8 mouse cellular contexts compared by ENCODE assay signal in genomic region chr2:147321036-147321435, GRCm38 (mm10). TPM values are rescaled to one million over a fixed set of nuclear protein-coding genes. Genes with fewer than 3 reads are reported as not detected.
DNase-seq lines count a peak whose midpoint lies in the region; ATAC-seq and TF ChIP-seq lines count a peak whose summit lies in the region.
"Had no signal": no experiment of that assay in that cellular context is flagged by ENCODE, and none has a peak within 500 bp of the region (broad histone marks: within the 10 kb centered on the region; RNA-seq: fewer than 3 reads in every experiment).

No protein-coding gene starts in this region.

- H3K4me2 ChIP-seq in limb, embryonic 14.5 days (replicated peaks; ENCODE audit: low read depth, low read length, severe bottlenecking), result no peak overlapping the region

- peak; percentile 62 for TF ChIP-seq CTCF in Patski (IDR thresholded peaks at IDR 0.05)

- no peak overlapping the region for H3K4me3 ChIP-seq in limb, embryonic 14.5 days (replicated peaks; ENCODE audit: low read length)
- H3K4me3 ChIP-seq: megakaryocyte, embryonic 14.5 days had no signal

- H3K36me3 ChIP-seq in limb, embryonic 14.5 days (ENCODE audit: control insufficient read depth, insufficient read depth, low read length), result no peaks in the 10 kb centered on the region

- POLR2A ChIA-PET in Patski (lab: Charles Lee), result no interaction called here

- H3K27me3 ChIP-seq in Patski, result peaks cover 10% of the 10 kb centered on the region
- H3K27me3 ChIP-seq in limb, embryonic 14.5 days (ENCODE audit: control insufficient read depth, insufficient read depth, low read length), result peaks cover 7% of the 10 kb centered on the region; the same call in 1 of the 2 replicates
- H3K27me3 ChIP-seq: megakaryocyte, embryonic 14.5 days had no signal

- no peak overlapping the region for H3K9ac ChIP-seq in limb, embryonic 14.5 days (ENCODE audit: low read depth, low read length, severe bottlenecking)

- in situ Hi-C loops in Patski (cut with MboI; ENCODE audit: low pct_unique_long_range_greater_than_20kb), result no loop called here

- no peaks in the 10 kb centered on the region for H3K4me1 ChIP-seq in limb, embryonic 14.5 days (ENCODE audit: control insufficient read depth, insufficient read depth, low read length)

- no peak for TF ChIP-seq POLR2A in limb, embryonic 14.5 days (IDR thresholded peaks at IDR 0.05; ENCODE audit: borderline replicate concordance, extremely low read depth, insufficient read depth, insufficient read length)

- H3K9me3 ChIP-seq in limb, embryonic 14.5 days (ENCODE audit: control insufficient read depth, low read length), result no peaks in the 10 kb centered on the region

- ATAC-seq in Patski, result no peak
- no peak for ATAC-seq in limb, embryonic 14.5 days (ENCODE audit: low FRiP score, low read depth)
- ATAC-seq in monocyte, adult 5-6 weeks (replicated peaks; ENCODE audit: insufficient number of reproducible peaks, low FRiP score, low TSS enrichment, poor library complexity, severe bottlenecking), result no peak

- CTCF ChIA-PET in Patski (lab: Charles Lee), result no interaction called here

- peak; percentile 23 to 39 for DNase-seq in layer of hippocampus, postnatal 10 days (ENCODE audit: low spot score in 2 of 2)
- DNase-seq in layer of hippocampus, adult 8-10 months (ENCODE audit: low spot score in 2 of 2), result no peak
- no peak for DNase-seq in Patski (ENCODE audit: low read depth, low spot score)
- DNase-seq in embryo, embryonic 11.5 days (ENCODE audit: low read depth, low spot score), result peak; percentile 35
- DNase-seq in limb, embryonic 14.5 days (ENCODE audit: low spot score), result peak; percentile 12
- no peak for DNase-seq in urinary bladder, postnatal 14 days (ENCODE audit: low spot score)

- H3K27ac ChIP-seq in limb, embryonic 14.5 days (replicated peaks; ENCODE audit: low read depth, low read length), result no peak overlapping the region

- WGBS in limb, embryonic 14.5 days, result 13% methylated on average over 9 of the region's 9 CpGs

RNA-seq across cellular contexts. Expression of gene Pax1, which starts 40.7 kb away (rescaled TPM):
- total RNA-seq in layer of hippocampus, postnatal 10 days (2021), result not detected
- total RNA-seq in layer of hippocampus, adult 8-10 months (2022), result not detected
- not detected for polyA plus RNA-seq in Patski (2021)
- 9.9 and 12.5 TPM in 2 replicates for polyA plus RNA-seq in limb, embryonic 14.5 days (2012; rRNA removed)
- 4.9 and 5.0 TPM in 2 replicates for polyA plus RNA-seq in limb, embryonic 14.5 days (2014; fragmentation: Nextera tagmentation; extraction: Ambion mirVana)
- not detected in 3 replicates for total RNA-seq in monocyte, adult 5-6 weeks (2017)

Comparison
In these comparisons a context has a peak if more than half of its experiments do, and no peak if none do; other contexts are left out.
1. DNase-seq: peak in layer of hippocampus, postnatal 10 days (2 of 2), embryo, embryonic 11.5 days (single experiment) and limb, embryonic 14.5 days (single experiment); none in layer of hippocampus, adult 8-10 months (0 of 2), Patski (single experiment) and urinary bladder, postnatal 14 days (single experiment).